Mouse (Mus musculus) brown adipose tissue, adult 24 weeks (tissue): ENCODE data around the gene Wdr18. TPM values are rescaled to one million over a fixed set of nuclear protein-coding genes. Genes with fewer than 3 reads are reported as not detected.
A peak's percentile ranks its signal among the peaks of the same experiment; 100 is the strongest.

Source experiments
- H3K27ac ChIP-seq: fragments of 200-500 bp; replicated peaks from 2 replicates; pipeline ENCODE4 v1.5.1; 2012; ENCODE audit warnings: low read depth, mild to moderate bottlenecking, low read length
- H3K4me1 ChIP-seq: fragments of 200-500 bp; 2 replicates; pipeline ENCODE4 v1.6.1; 2012; ENCODE audit warnings: low read length, mixed read lengths; ENCODE audit not compliant: control insufficient read depth, insufficient read depth, insufficient read length
- H3K4me3 ChIP-seq: fragments of 200-500 bp; 2 replicates; pipeline ENCODE4 v1.5.1; 2012; ENCODE audit warnings: low read depth, mild to moderate bottlenecking, low read length, moderate library complexity; ENCODE audit not compliant: insufficient read depth
- polyA plus RNA-seq: library from polyadenylated mRNA; stranded (reverse); fragments of >200 nt; gene quantifications from 2 replicates; pipeline ENCODE4 v1.2.4, GENCODE M21; 2012; ENCODE audit not compliant: missing spikeins, insufficient read depth, insufficient read length

Wdr18 gene
- polyA plus RNA-seq, 1 experiment = 25.6 TPM

GRCm38 (mm10) chr10:80004233-80004705 lies 44.3 kb downstream of the Wdr18 start:
- Histone ChIP-seq H3K27ac (no peak overlapping the region), H3K4me3 (no peak overlapping the region), H3K4me1 (peaks cover 12% of the 10 kb centered on the region)

- Histone ChIP-seq H3K4me1 (no peaks in the 10 kb centered on the region), H3K27ac (no peak overlapping the region), H3K4me3 (no peak overlapping the region)
Observed at GRCm38 (mm10) chr10:80011740-80012139, 51.8 kb downstream of the Wdr18 start.

GRCm38 (mm10) chr10:80013609-80014008 lies 53.7 kb downstream of the Wdr18 start:
- H3K4me1 ChIP-seq = no peaks in the 10 kb centered on the region
- no peak overlapping the region for H3K27ac ChIP-seq
- H3K4me3 ChIP-seq = no peak overlapping the region

- Histone ChIP-seq H3K4me1 (no peaks in the 10 kb centered on the region), H3K27ac (no peak overlapping the region), H3K4me3 (no peak overlapping the region)
Observed at GRCm38 (mm10) chr10:80014484-80015290, 54.7 kb downstream of the Wdr18 start.

GRCm38 (mm10) chr10:80015583-80015982 lies 55.6 kb downstream of the Wdr18 start:
- H3K27ac ChIP-seq = no peak overlapping the region
- H3K4me1 ChIP-seq = no peaks in the 10 kb centered on the region
- no peak overlapping the region for H3K4me3 ChIP-seq

- Histone ChIP-seq H3K27ac (peak within 1 kb of the TSS; percentile 53), H3K4me3 (peak within 1 kb of the TSS; percentile 51)
Observed at GRCm38 (mm10) chr10:80016511-80016910, 56.6 kb downstream of the Wdr18 start, which contains the start of gene Arhgap45. Gene Arhgap45, plus strand, starts transcription at chr10:80016653.

GRCm38 (mm10) chr10:80016931-80017330 lies 57.0 kb downstream of the Wdr18 start:
- H3K4me1 ChIP-seq = no peaks in the 10 kb centered on the region
- H3K27ac ChIP-seq = peak overlapping the region; percentile 53
- H3K4me3 ChIP-seq = peak overlapping the region; percentile 51

More at GRCm38 (mm10) chr10:80016511-80016910, 56.6 kb downstream of the Wdr18 start, which contains the start of gene Arhgap45:
- no peaks in the 10 kb centered on the region for H3K4me1 ChIP-seq

- Histone ChIP-seq H3K4me3 (peak overlapping the region; percentile 51), H3K4me1 (no peaks in the 10 kb centered on the region), H3K27ac (peak overlapping the region; percentile 71)
Observed at GRCm38 (mm10) chr10:80017361-80017760, 57.4 kb downstream of the Wdr18 start.

GRCm38 (mm10) chr10:80017771-80018170 lies 57.8 kb downstream of the Wdr18 start:
- Histone ChIP-seq H3K27ac (peak overlapping the region; percentile 71), H3K4me1 (no peaks in the 10 kb centered on the region), H3K4me3 (peak overlapping the region; percentile 49)

- Histone ChIP-seq H3K4me3 (peak overlapping the region; percentile 27), H3K27ac (0 out of 2 replicates have a peak overlapping the region, but pooled peaks have one; percentile 18), H3K4me1 (no peaks in the 10 kb centered on the region)
Observed at GRCm38 (mm10) chr10:80018739-80019297, 58.9 kb downstream of the Wdr18 start.

GRCm38 (mm10) chr10:80019471-80020131 lies 59.6 kb downstream of the Wdr18 start:
- no peak overlapping the region for H3K27ac ChIP-seq
- no peaks in the 10 kb centered on the region for H3K4me1 ChIP-seq
- H3K4me3 ChIP-seq = no peak overlapping the region

Other genes starting within 250 kb of the Wdr18 start
- 0.52 TPM in 1 of 2 replicates, not detected in the other for gene Hcn2, start 243.5 kb upstream of the Wdr18 start, polyA plus RNA-seq
- gene Polrmt, start 213.6 kb upstream of the Wdr18 start, polyA plus RNA-seq = 20.1 and 32.1 TPM in 2 replicates
- gene Fgf22, start 205.1 kb upstream of the Wdr18 start, polyA plus RNA-seq = not detected in 2 replicates
- gene Rnf126, start 193.2 kb upstream of the Wdr18 start, polyA plus RNA-seq = 23.3 and 27.2 TPM in 2 replicates
- 0.96 and 1.3 TPM in 2 replicates for gene Fstl3, start 182.9 kb upstream of the Wdr18 start, polyA plus RNA-seq
- gene Prss57, start 169.2 kb upstream of the Wdr18 start, polyA plus RNA-seq = not detected in 2 replicates
- gene Palm, start 166.6 kb upstream of the Wdr18 start, polyA plus RNA-seq = 12.4 and 18.7 TPM in 2 replicates
- gene Misp, start 139.2 kb upstream of the Wdr18 start, polyA plus RNA-seq = not detected in 2 replicates
- 45.6 and 50.5 TPM in 2 replicates for gene Ptbp1, start 105.7 kb upstream of the Wdr18 start, polyA plus RNA-seq
- gene Prtn3, start 85.7 kb upstream of the Wdr18 start, polyA plus RNA-seq = 1.4 and 1.7 TPM in 2 replicates
- 1.3 TPM in 1 of 2 replicates, not detected in the other for gene Plppr3, start 85.5 kb upstream of the Wdr18 start, polyA plus RNA-seq
- gene Elane, start 73.9 kb upstream of the Wdr18 start, polyA plus RNA-seq = not detected in 2 replicates
- 1,172 and 3,758 TPM in 2 replicates for gene Cfd, start 69.3 kb upstream of the Wdr18 start, polyA plus RNA-seq
- 11.2 and 12.9 TPM in 2 replicates for gene Med16, start 51.2 kb upstream of the Wdr18 start, polyA plus RNA-seq
- gene Gm26602, start 49.3 kb upstream of the Wdr18 start, polyA plus RNA-seq = not detected in 2 replicates
- 0.38 and 0.63 TPM in 2 replicates for gene Kiss1r, start 43.2 kb upstream of the Wdr18 start, polyA plus RNA-seq
- 55.0 and 60.7 TPM in 2 replicates for gene R3hdm4, start 38.9 kb upstream of the Wdr18 start, polyA plus RNA-seq
- 1.3 and 2.9 TPM in 2 replicates for gene Arid3a, start 33.1 kb upstream of the Wdr18 start, polyA plus RNA-seq
- gene Grin3b, start 10.6 kb downstream of the Wdr18 start, polyA plus RNA-seq = not detected in 2 replicates
- gene Tmem259, start 24.2 kb downstream of the Wdr18 start, polyA plus RNA-seq = 69.8 and 75.4 TPM in 2 replicates
- 6.4 and 10.3 TPM in 2 replicates for gene Cnn2, start 28.4 kb downstream of the Wdr18 start, polyA plus RNA-seq
- 5.1 and 5.4 TPM in 2 replicates for gene Abca7, start 36.3 kb downstream of the Wdr18 start, polyA plus RNA-seq
- gene Arhgap45, start 56.5 kb downstream of the Wdr18 start, polyA plus RNA-seq = 1.8 and 2.6 TPM in 2 replicates
- gene Polr2e, start 79.6 kb downstream of the Wdr18 start, polyA plus RNA-seq = 78.3 and 85.8 TPM in 2 replicates
- 2,282 and 3,621 TPM in 2 replicates for gene Gpx4, start 87.0 kb downstream of the Wdr18 start, polyA plus RNA-seq
- 14.3 and 16.2 TPM in 2 replicates for gene Sbno2, start 145.4 kb downstream of the Wdr18 start, polyA plus RNA-seq
- 113 and 121 TPM in 2 replicates for gene Stk11, start 155.7 kb downstream of the Wdr18 start, polyA plus RNA-seq
- gene Atp5d, start 178.5 kb downstream of the Wdr18 start, polyA plus RNA-seq = 1,146 and 1,395 TPM in 2 replicates
- gene Cbarp, start 180.7 kb downstream of the Wdr18 start, polyA plus RNA-seq = 1.1 and 1.5 TPM in 2 replicates
- gene Midn, start 188.1 kb downstream of the Wdr18 start, polyA plus RNA-seq = 25.5 and 31.6 TPM in 2 replicates
- gene Cirbp, start 205.8 kb downstream of the Wdr18 start, polyA plus RNA-seq = 15.1 and 27.5 TPM in 2 replicates
- 10.9 and 14.9 TPM in 2 replicates for gene 1600002K03Rik, start 212.8 kb downstream of the Wdr18 start, polyA plus RNA-seq
- 1.0 and 1.1 TPM in 2 replicates for gene Efna2, start 219.3 kb downstream of the Wdr18 start, polyA plus RNA-seq